ENCODE assay signal across 8 mouse cellular contexts in genomic region chrX:103819253-103819652, GRCm38 (mm10). TPM values are rescaled to one million over a fixed set of nuclear protein-coding genes. Genes with fewer than 3 reads are reported as not detected.
DNase-seq lines count a peak whose midpoint lies in the region; ATAC-seq and TF ChIP-seq lines count a peak whose summit lies in the region.

No protein-coding gene starts in this region.

- no peaks in the 10 kb centered on the region for H3K36me3 ChIP-seq in heart, embryonic 12.5 days
- no peaks in the 10 kb centered on the region for H3K36me3 ChIP-seq in liver, embryonic 14.5 days (replicated peaks; ENCODE audit: control insufficient read depth, insufficient read depth, low read depth)

- peak overlapping the region; percentile 91 for H3K4me2 ChIP-seq in heart, embryonic 12.5 days
- H3K4me2 ChIP-seq in liver, embryonic 14.5 days (ENCODE audit: low read depth), result no peak overlapping the region

- H3K9ac ChIP-seq in heart, embryonic 12.5 days, result no peak overlapping the region
- no peak overlapping the region for H3K9ac ChIP-seq in liver, embryonic 14.5 days (replicated peaks)

- no peak for TF ChIP-seq EP300 in liver, embryonic 14.5 days (IDR thresholded peaks at IDR 0.05; ENCODE audit: low read depth)

- ATAC-seq in heart, embryonic 12.5 days (ENCODE audit: insufficient number of reproducible peaks, low FRiP score), result no peak
- no peak for ATAC-seq in liver, embryonic 14.5 days (ENCODE audit: insufficient read depth)
- no peak for ATAC-seq in activated CD4-positive, CD25-positive, alpha-beta regulatory T cell, adult 4 months

- no peak for DNase-seq in heart, postnatal 36 days
- peak; percentile 12 for DNase-seq in heart, postnatal 4 days
- no peak for DNase-seq in liver, embryonic 14.5 days (ENCODE audit: low read depth in 3 of 3, low spot score in 3 of 3)
- no peak for DNase-seq in Muller cell, postnatal 12 days (ENCODE audit: inconsistent ontology term)
- DNase-seq in layer of hippocampus, adult 9-10 months (ENCODE audit: low spot score), result no peak

- H3K27ac ChIP-seq in heart, embryonic 12.5 days (ENCODE audit: poor library complexity, severe bottlenecking), result no peak overlapping the region
- H3K27ac ChIP-seq in cortical plate, adult 2 months (ENCODE audit: insufficient read depth, low read length), result peak overlapping the region; percentile 35; the same call in 1 of the 2 replicates
- no peak overlapping the region for H3K27ac ChIP-seq in liver, embryonic 14.5 days

- 44% methylated on average over 6 of the region's 6 CpGs for whole genome bisulfite sequencing in heart, embryonic 12.5 days
- WGBS in liver, embryonic 14.5 days (ENCODE audit: insufficient replicate concordance), result 59% methylated on average over 6 of the region's 6 CpGs

- no peaks in the 10 kb centered on the region for H3K4me1 ChIP-seq in heart, embryonic 12.5 days (replicated peaks)
- no peaks in the 10 kb centered on the region for H3K4me1 ChIP-seq in cortical plate, adult 2 months (ENCODE audit: control insufficient read depth, insufficient read depth, low read length)
- H3K4me1 ChIP-seq in liver, embryonic 14.5 days (replicated peaks; ENCODE audit: control insufficient read depth in 2 of 2, insufficient read depth in 2 of 2, low read length in 1 of 2), result no peaks in the 10 kb centered on the region

- peaks cover 68% of the 10 kb centered on the region for H3K27me3 ChIP-seq in heart, embryonic 12.5 days (replicated peaks)
- peaks cover 12% of the 10 kb centered on the region for H3K27me3 ChIP-seq in liver, embryonic 14.5 days (ENCODE audit: control insufficient read depth, insufficient read depth, low read length)

- no peak for TF ChIP-seq CTCF in cortical plate, adult 2 months (IDR thresholded peaks at IDR 0.05; ENCODE audit: extremely low read depth, insufficient read depth, low read length)
- TF ChIP-seq CTCF in liver, embryonic 14.5 days (IDR thresholded peaks at IDR 0.05; ENCODE audit: low read depth), result 0 out of 2 replicates have a peak, but pooled peaks have one; percentile 22

- intact Hi-C loops in heart, postnatal 36 days (cut with DNase I), result no loop called here

- peak overlapping the region; percentile 67 for H3K4me3 ChIP-seq in heart, embryonic 12.5 days
- H3K4me3 ChIP-seq in cortical plate, adult 2 months (ENCODE audit: insufficient read depth, low read length), result peak overlapping the region; percentile 97
- H3K4me3 ChIP-seq in liver, embryonic 14.5 days (ENCODE audit: insufficient read depth in 1 of 2, low read depth in 2 of 2, low read length in 2 of 2), result no peak overlapping the region

- no peaks in the 10 kb centered on the region for H3K9me3 ChIP-seq in heart, embryonic 12.5 days (replicated peaks)
- H3K9me3 ChIP-seq in liver, embryonic 14.5 days (ENCODE audit: control insufficient read depth, low read length), result no peaks in the 10 kb centered on the region

- no peak for TF ChIP-seq POLR2A in cortical plate, adult 2 months (IDR thresholded peaks at IDR 0.05; ENCODE audit: extremely low read depth, insufficient read depth, low read length)

RNA-seq across cellular contexts. Expression of gene Slc16a2, which starts 2.5 kb away (rescaled TPM):
- 13.5 and 13.7 TPM in 2 replicates for polyA plus RNA-seq in heart, embryonic 12.5 days (2016; fragmentation: Nextera tagmentation; extraction: Ambion mirVana)
- 1 to 10 TPM; 6.6 to 7.5 TPM for total RNA-seq in heart, postnatal 36 days (2021)
- polyA plus RNA-seq in cortical plate, adult 2 months (2012; rRNA removed), result 26.3 and 27.5 TPM in 2 replicates
- 10 to 100 TPM; 24.6 to 27.7 TPM for total RNA-seq in heart, postnatal 4 days (2021)
- polyA plus RNA-seq in liver, embryonic 14.5 days (2012; rRNA removed), result 4.2 and 5.2 TPM in 2 replicates
- 7.5 and 8.2 TPM in 2 replicates for polyA plus RNA-seq in liver, embryonic 14.5 days (2014; fragmentation: Nextera tagmentation; extraction: Ambion mirVana)
- not detected for polyA plus RNA-seq in activated CD4-positive, CD25-positive, alpha-beta regulatory T cell, adult 4 months (2017; shearing (Covaris generic))

Comparison
In these comparisons a context has a peak if more than half of its experiments do, and no peak if none do; other contexts are left out.
1. H3K4me3 ChIP-seq: peak in heart, embryonic 12.5 days (single experiment) and cortical plate, adult 2 months (single experiment); none in liver, embryonic 14.5 days (0 of 2).
2. RNA of gene Slc16a2, which starts 2.5 kb away (polyA plus RNA-seq): 26.3 to 27.5 TPM in cortical plate, adult 2 months, 13.5 to 13.7 TPM in heart, embryonic 12.5 days and 4.2 to 8.2 TPM in liver, embryonic 14.5 days; not detected in activated CD4-positive, CD25-positive, alpha-beta regulatory T cell, adult 4 months; every median in the first group is over 4 times any median in the second.